Mouse (Mus musculus) retina, embryonic 14.5 days (tissue): ENCODE measurements around the gene Irf1.

Experiments used
- DNase-seq: peaks from one replicate; pipeline ENCODE4 v3.0.0-alpha.2; 2015; ENCODE audit warnings: low spot score

Gene Irf1

DNA sequence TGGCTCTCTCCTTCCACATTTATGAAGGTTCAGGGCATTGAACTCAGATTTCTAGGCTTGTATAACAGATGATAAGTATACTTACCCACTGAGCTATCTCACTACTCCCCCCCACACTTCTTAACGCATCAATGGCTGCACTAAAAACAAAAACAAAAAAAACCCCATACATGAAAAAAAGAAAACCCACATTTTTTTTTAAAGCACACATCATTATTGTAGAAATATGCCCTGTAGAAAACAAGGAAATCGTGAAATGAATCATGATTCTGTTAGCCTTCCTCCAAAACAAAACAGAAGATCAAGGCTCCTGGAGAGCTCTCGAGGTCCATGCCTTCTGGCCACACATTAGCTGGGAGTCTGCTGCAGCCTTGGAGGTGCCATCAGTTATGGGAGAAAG lies 41.5 kb downstream of the Irf1 start:
- no peak for DNase-seq

DNA sequence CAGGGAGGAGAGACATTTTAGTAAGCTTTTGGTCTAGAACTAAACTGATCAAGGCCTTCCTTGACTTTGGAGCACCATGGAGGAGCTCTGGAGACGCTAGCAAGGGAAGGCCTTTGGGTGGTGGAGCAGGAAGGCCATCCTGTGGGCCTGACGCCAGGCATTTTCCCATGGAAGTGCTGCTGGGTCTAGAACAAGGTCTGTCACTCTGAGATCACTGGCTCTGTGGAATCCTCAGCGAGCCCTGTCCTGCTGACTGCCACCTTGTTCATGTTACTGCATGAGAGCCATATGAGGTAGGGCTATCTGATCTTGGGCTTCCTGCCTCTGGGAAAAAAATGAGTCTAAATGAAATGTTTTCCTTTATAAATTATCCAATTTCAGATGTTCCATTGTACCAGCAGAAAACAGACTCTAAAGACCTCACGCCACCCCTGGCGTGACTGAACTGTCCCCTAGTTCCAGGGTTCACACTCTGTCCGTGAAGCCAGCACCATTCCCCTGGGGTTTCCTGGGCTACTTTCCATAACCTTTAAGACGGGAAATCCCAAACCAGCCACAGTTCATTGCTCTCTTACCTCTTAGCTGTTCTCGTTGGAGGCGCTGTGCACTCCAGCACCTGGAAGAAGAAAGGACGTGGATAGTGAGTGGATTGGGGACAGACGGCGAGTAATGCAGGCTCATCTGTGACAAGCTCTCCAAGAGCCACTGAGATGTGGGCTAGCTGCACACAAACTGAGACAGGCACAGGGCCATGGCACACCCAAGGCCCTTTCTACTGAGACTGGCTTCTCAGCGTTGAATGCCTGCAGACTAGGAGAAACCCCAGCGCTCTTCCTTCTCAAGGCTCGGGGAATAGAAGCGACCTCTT lies 43.4 kb downstream of the Irf1 start:
- no peak for DNase-seq

DNA sequence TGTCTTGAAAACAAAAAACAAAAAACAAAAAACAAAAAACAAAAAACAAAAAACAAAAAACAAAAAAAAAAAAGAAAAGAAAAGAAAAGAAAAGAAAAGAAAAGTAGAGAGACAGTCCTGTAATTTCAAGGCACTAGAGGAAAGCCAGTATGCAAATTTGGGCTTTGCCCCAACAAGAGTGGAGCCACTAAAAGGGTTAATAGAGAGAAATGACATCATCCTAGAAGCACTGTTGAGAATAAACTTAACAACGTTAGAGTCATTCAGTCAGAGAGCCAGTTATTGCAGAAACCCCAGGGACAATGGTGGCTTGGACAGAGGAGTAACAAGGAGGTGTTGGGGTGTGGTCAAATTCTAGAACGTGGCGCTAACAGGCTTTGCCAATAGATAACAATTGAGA lies 45.0 kb downstream of the Irf1 start:
- no peak for DNase-seq

DNA sequence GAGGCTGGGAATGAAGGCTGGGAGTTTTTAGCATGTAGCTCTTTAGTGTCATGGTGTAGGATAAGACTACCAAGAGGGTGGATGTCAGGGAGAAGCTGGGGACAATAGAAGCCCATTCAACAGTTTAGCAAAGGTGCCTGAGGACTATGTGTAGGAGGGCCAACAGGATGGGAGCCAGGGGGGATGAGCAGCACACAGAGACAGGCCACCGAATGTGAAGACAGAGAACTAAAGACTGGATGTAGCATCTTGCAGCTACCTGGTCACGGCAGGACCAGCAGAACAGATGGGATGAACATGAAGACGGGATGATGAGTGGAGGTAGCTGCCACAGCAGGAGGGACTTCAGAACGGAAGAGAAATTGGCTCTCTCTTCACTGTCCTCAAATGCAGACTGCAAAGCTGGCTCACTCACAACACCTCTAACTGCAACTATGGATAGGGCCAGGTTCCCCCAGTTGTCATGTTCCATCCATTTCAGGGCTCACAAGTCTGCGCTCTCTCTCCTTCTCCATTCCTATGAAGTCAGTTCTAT lies 47.1 kb downstream of the Irf1 start:
- DNase-seq = no peak

DNA sequence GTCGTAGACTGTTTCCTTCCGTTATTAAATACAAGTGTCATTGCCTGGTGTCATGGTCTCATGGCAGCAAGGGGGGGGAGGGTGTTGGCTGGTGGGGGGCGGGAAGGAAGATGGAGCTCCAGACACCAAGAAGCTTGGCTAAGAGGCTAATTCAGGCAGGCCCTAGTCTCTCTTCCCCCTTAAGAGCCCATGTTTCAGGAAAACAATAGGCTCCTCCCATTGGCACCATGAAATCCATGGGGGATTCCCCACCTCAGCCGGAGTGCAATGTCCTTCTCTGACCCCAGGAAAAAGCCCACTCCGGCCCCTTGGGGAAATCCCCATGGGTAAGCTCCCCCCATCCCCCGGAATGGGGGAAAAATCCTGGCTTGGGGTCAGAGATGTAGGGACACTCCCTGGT lies 49.0 kb downstream of the Irf1 start:
- DNase-seq = no peak

DNA sequence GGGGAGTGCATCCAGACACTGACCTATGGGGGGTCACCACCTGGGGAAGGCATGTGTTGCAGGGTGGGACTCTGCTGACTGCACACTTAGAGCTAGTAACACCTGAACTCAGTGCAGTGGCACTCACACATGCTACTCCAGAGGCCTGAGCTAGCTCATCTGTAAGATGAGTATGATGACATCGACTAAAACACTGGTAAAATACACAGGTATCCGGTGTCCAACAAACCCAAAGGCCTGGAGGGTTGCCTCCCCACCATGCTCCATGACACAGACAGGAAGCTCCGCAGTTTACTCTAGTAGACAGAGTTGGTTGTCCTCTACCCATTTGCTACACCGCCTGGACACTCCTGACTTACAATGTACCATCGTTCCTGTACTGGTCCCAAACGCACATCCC lies 49.7 kb downstream of the Irf1 start:
- no peak for DNase-seq

DNA sequence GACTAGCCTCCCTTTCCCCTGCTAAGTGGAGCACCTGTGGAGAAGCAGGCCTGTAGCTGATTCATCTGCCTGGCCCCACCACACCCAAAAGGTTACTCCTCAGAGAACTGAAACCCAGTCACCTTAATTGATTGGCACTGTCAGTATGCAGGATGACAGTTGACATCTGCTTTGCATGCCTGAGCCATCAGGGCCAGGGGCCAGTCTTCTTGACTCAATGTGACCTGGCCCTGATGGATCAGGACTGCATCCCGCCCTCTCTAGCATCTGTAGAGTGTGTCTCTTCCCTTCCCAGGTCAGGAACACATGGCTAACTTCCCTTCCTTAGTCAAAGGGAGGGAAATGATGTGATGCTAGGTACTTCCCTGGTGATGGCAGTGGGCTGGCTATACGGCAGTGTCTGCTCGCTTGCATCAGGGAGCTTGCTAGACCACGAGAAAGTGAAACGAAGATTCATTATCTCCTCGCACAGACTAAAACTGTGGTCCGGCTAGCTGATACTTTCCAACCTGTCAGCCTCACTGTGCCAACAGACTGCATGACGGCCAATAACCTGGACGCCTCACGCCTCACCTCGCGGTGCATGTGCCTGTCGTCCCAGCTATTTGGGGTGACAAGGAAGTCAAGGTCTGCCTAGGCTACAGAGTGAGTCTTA lies 50.8 kb downstream of the Irf1 start:
- DNase-seq = no peak

DNA sequence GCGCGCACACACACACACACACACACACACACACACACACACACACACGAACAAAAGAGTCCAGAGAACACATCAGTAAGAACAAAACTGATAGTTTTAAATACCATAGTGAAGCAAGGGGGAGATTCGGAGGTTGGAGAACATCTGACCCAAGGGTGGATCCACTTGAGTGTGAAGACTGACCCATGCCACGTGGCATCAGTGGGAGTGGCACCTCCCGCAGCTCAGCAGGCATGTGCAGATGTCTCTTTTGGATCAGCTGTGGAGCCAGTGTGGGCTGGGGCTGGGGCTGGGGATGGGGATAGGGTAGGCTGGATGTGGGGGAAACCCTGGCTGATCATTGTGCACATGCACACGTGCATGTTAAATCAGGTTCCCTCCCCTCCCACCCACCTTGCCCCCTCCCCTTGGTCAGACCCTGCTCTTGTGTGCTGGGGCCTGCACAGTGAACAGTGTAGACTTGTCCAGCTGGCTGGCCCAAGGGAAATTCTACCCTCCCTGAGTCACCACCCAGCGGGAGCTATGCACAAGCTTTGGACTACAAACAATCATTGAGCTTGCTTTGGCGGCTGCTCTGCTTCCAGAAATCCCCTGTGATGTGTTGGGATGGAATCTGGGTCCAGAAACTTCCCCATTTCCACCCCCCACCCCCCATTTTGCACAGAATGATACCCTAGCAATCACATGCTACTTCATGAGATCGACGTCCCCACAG lies 51.6 kb downstream of the Irf1 start:
- DNase-seq = no peak

DNA sequence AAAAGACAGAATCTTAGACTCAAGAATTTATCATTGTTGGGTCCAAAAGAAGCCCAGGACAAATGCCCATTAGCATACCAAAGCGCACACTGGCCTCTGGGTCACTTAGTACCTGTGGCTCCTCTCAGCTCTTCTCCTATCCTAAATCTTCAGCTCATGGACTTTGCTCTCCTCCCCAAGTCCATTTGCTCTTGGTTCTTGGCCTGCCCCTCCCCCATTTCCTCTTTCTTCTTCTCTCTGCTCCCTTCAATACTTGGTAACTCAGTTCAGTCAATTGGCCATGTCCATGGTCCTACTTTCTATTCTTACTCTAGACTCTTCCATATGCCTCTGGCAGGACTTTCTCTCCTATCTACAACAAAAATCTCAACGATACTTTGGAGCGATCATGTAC lies 52.1 kb downstream of the Irf1 start:
- DNase-seq = no peak

DNA sequence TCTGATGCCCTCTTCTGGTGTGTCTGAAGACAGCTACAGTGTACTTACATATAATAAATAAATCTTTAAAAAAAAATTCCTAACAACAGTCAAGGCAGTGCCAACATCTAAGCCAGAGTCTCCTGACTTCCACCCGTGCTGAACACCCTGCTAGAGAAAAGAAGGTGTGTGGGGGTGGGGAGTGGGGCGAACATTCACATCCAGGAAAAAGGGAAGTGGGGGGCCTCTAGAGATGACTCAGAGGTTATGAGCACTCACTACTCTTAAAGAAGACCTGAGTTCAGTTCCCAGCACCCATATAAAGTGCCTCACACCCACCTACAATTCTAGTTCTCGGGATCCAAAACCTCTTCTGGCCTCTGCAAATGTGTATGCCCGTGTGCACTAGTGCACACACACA lies 55.6 kb downstream of the Irf1 start:
- DNase-seq = no peak
